Mouse (Mus musculus) lung, embryonic 14.5 days (tissue): Measurements from ENCODE around the gene Cdhr4. TPM values are rescaled to one million over a fixed set of nuclear protein-coding genes. Genes with fewer than 3 reads are reported as not detected.
A peak's percentile ranks its signal among the peaks of the same experiment; 100 is the strongest.

ENCODE experiments used
- ATAC-seq: fragments of 200-750 bp; cut with Nextera tagmentation; 2 replicates; pipeline ENCODE4 v1.8.0; 2017; ENCODE audit warnings: mild to moderate bottlenecking, moderate TSS enrichment, moderate library complexity; ENCODE audit not compliant: insufficient read depth
- DNase-seq: peaks from one replicate; pipeline ENCODE4 v3.0.0-alpha.2; 2015
- H3K27ac ChIP-seq: fragments of 300-500 bp; sonication (generic); 2 replicates; pipeline ENCODE4 v1.5.1; 2014; ENCODE audit warnings: low read depth, mild to moderate bottlenecking, moderate library complexity
- H3K27me3 ChIP-seq: fragments of 300-500 bp; sonication (generic); 2 replicates; pipeline ENCODE4 v1.6.1; 2014; ENCODE audit warnings: low read length, control low read depth; ENCODE audit not compliant: insufficient read depth
- H3K36me3 ChIP-seq: fragments of 300-500 bp; sonication (generic); 2 replicates; pipeline ENCODE4 v1.6.1; 2014; ENCODE audit warnings: control low read depth; ENCODE audit not compliant: insufficient read depth
- H3K4me1 ChIP-seq: fragments of 300-500 bp; sonication (generic); 2 replicates; pipeline ENCODE4 v1.6.1; 2014; ENCODE audit warnings: antibody characterized with exemption, control low read depth; ENCODE audit not compliant: insufficient read depth
- H3K4me2 ChIP-seq: fragments of 300-500 bp; sonication (generic); 2 replicates; pipeline ENCODE4 v1.6.1; 2014; ENCODE audit warnings: mild to moderate bottlenecking
- H3K4me3 ChIP-seq: fragments of 300-500 bp; sonication (generic); 2 replicates; pipeline ENCODE4 v1.5.1; 2014; ENCODE audit warnings: low read depth, low read length
- H3K9ac ChIP-seq: fragments of 300-500 bp; sonication (generic); 2 replicates; pipeline ENCODE4 v1.6.1; 2014
- H3K9me3 ChIP-seq: fragments of 300-500 bp; sonication (generic); 2 replicates; pipeline ENCODE4 v1.6.1; 2016; ENCODE audit warnings: low read depth, low read length, control low read depth
- CTCF ChIP-seq: IDR thresholded peaks from 2 replicates; pipeline ENCODE4 v1.5.1; 2016; ENCODE audit warnings: antibody characterized with exemption, low read depth
- WGBS: fragments of 180-500 bp; shearing (Covaris S2); extraction: QIAGEN DNeasy Blood & Tissue Kit; methylation state at CpG from one replicate; pipeline ENCODE4 v1.1.7; 2014; 5-methylcytosine and 5-hydroxymethylcytosine counted together
- polyA plus RNA-seq: library from polyadenylated mRNA; unstranded; fragments of >200 nt; fragmentation: Nextera tagmentation; extraction: Ambion mirVana; gene quantifications from 2 replicates; pipeline ENCODE4 v1.2.1, GENCODE M21; 2014

Gene Cdhr4
- 7.7 and 8.3 TPM in 2 replicates for polyA plus RNA-seq

DNA sequence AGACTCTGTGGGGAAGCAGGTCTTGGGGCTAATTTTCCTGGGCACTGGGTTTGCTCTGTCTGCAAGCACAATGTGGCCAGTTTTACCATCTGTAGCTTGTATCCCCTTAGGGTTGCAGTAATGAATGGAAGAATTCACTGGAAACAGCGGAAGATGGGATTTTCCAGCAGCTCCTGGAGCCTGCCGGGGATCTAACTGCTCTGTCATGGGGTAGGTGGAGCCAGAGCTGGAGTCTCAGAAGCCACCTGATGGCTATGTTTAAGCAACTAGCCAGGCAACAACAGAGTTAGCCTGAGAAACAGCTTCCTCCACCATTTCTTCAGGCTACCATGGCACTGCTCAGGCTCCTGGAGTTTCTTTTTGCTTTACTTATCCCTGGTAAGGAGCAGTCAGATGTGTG lies at the start of gene Cdhr4:
Gene Cdhr4 (plus strand): TSS at position 301 of the 400 bp plus-strand sequence.
- H3K9ac ChIP-seq, result no peak within 1 kb of the TSS
- no peaks in the 10 kb centered on the region for H3K9me3 ChIP-seq
- H3K27me3 ChIP-seq, result no peaks in the 10 kb centered on the region
- DNase-seq, result no peak
- no peak within 1 kb of the TSS for H3K4me3 ChIP-seq
- no peaks in the 10 kb centered on the region for H3K4me1 ChIP-seq
- no peak for ATAC-seq
- H3K4me2 ChIP-seq, result no peak within 1 kb of the TSS
- no peaks in the 10 kb centered on the region for H3K36me3 ChIP-seq
- no peak for TF ChIP-seq CTCF
- H3K27ac ChIP-seq, result no peak within 1 kb of the TSS
- 59% methylated on average over 2 of the region's 2 CpGs for WGBS

DNA sequence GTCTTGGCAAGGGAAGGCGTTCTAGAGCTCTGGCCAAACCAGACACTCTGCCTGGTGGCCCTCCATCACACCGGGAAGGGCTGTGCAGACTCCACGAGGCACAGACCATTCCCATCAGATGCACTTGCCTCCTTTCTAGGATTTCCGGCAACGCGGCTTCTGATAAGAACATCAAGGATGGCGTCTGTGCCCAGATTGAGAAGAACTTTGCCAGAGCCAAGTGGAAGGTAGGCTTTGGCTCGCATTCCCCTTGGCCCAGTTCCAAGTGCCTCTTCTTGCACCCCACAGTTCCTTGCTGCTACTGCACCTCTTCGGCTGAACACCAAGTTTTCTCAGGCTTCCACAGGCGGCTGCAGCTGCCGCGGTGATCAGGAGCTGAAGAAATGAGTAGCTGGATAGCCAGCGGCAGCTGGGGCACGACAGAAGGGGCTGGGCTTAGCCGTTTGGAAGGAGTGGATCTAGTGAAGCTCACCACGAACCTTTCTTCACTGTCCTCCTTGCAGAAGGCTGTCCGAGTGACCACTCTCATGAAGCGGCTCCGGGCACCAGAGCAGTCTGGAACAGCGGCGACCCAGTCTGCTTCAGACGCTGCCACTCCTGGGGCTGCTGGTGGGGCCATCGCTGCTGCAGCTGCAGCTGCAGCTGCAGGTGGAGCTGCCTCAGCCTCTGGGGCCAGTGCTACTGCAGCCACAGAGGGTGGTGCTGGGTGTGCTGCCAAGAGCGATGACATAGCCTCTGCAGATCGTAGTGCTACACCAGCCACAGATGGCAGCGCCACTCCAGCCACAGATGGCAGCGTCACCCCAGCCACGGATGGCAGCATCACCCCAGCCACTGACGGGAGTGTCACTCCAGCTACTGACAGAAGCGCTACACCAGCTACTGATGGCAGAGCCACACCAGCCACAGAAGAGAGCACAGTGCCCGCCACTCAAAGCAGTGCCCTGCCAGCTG lies 44.8 kb upstream of the Cdhr4 start:
- ATAC-seq (no peak), DNase-seq (no peak)
- Histone ChIP-seq H3K27ac (no peak overlapping the region), H3K4me3 (no peak overlapping the region), H3K9me3 (no peaks in the 10 kb centered on the region), H3K27me3 (no peaks in the 10 kb centered on the region), H3K4me2 (no peak overlapping the region), H3K36me3 (no peaks in the 10 kb centered on the region), H3K9ac (no peak overlapping the region), H3K4me1 (peaks cover 6% of the 10 kb centered on the region; the same call in 1 of the 2 replicates)
- no peak for TF ChIP-seq CTCF
- 80% methylated on average over 31 of the region's 31 CpGs for WGBS

DNA sequence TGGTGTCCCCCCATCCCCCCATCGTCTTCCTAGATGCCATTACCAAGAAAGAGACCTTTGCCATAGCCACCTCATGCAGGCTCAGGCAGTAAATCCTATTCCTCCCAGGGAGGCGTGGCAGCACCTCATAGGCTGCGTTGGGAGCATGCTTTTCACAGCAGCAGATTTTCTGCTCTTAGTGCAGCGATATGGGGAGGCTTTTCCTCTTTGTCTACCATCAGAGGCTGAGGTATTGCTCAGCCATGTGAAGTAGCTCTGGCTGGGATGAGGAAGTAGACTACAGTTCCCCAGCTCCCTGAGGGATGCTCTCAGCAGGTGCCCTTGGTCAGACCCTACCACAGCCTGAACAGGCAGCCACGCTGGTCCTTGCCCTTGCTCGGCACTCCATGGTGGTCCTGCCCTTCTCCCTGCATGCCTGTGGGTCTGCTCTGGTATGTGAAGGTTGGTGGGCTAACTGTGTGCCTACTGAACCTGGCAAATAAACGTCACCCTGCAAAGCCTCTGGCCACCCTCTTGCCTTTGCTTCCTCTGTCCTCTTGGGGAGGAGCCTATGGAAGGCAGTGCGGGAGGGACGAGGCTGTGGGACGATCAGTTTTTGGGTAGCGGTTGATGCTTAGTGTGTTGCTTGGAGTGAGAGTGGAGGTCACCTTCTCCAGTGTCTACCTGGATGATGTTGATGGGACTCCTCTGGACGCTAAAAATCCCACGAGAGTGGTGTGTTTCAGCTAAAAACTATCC lies 42.9 kb upstream of the Cdhr4 start:
- 84% methylated on average over 13 of the region's 13 CpGs for WGBS
- H3K9ac ChIP-seq, result no peak overlapping the region
- H3K4me1 ChIP-seq, result peaks cover 6% of the 10 kb centered on the region; the same call in 1 of the 2 replicates
- ATAC-seq (no peak), DNase-seq (no peak)
- H3K27ac ChIP-seq, result no peak overlapping the region
- no peak for TF ChIP-seq CTCF
- H3K4me2 ChIP-seq, result no peak overlapping the region
- no peaks in the 10 kb centered on the region for H3K9me3 ChIP-seq
- no peak overlapping the region for H3K4me3 ChIP-seq
- no peaks in the 10 kb centered on the region for H3K27me3 ChIP-seq
- no peaks in the 10 kb centered on the region for H3K36me3 ChIP-seq

DNA sequence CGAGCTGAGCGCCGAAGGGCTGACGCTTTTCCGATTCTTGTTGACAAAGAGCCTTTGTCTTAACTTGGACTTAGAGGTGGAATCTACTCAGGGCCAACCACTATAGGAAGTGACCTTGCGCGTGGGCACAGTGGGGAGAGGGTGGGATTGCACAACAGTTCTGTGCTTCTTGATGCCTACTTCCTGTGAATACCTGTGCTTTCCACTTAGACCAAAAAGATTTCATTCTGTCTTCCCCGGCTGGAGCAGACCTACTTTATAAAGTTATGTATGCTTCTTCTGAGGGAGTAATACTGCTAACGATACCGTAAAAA lies 42.4 kb upstream of the Cdhr4 start, which contains the start of gene Traip:
Gene Traip (plus strand): TSS at position 215 of the 314 bp plus-strand sequence.
- H3K27me3 ChIP-seq, result no peaks in the 10 kb centered on the region
- H3K9me3 ChIP-seq, result no peaks in the 10 kb centered on the region
- ATAC-seq (no peak), DNase-seq (no peak)
- H3K4me1 ChIP-seq, result peaks cover 6% of the 10 kb centered on the region; the same call in 1 of the 2 replicates
- H3K27ac ChIP-seq, result peak within 1 kb of the TSS; percentile 47
- WGBS, result 85% methylated on average over 10 of the region's 10 CpGs
- H3K4me2 ChIP-seq, result peak within 1 kb of the TSS; percentile 64
- no peak for TF ChIP-seq CTCF
- H3K9ac ChIP-seq, result peak within 1 kb of the TSS; percentile 43
- H3K4me3 ChIP-seq, result peak within 1 kb of the TSS; percentile 72
- H3K36me3 ChIP-seq, result no peaks in the 10 kb centered on the region

DNA sequence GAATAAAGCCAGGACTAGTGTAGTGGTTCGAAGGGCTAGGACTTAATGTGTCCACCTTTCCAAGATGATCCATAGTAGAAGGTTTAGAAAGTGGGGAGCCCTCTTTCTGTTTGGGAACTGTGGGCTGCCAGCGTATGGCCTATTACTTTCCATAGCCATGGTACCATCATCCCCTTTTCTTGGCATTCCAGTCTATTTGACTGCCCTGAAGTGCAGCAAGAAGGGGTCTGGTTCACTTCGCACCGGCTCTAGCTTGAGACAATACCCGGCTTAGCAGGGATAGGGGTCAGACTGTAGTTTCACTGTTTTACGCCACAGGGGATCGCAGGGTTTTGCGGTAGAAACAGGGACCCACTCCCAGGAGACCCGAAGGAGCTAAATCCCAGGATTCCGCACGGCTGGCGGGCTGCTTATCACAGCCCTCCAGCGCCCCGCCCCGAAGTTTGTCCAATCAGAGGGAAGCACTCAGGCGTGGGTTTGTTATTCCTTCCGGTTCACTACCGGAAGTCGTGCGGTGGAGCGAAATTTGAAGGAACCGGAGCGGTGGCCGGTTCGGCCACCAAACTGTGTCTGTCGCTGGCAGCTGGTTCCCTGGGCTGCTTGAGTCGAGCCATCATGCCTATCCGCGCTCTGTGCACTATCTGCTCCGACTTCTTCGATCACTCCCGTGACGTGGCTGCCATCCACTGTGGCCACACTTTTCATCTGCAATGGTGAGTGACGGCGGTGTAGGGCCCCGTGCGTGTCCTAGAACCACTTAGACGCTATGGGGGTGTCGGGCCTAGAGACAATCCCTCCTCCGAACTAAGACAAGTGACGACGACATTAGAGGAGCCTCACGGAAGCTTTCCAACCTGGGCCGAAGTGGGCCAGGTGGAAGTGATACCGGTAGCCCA lies 41.6 kb upstream of the Cdhr4 start:
- 16% methylated on average over 45 of the region's 45 CpGs for WGBS
- TF ChIP-seq CTCF, result no peak
- H3K27ac ChIP-seq, result peak overlapping the region; percentile 47
- DNase-seq (peak; percentile 96), ATAC-seq (peak; percentile 93)
- H3K27me3 ChIP-seq, result no peaks in the 10 kb centered on the region
- peak overlapping the region; percentile 72 for H3K4me3 ChIP-seq
- H3K4me1 ChIP-seq, result peaks cover 6% of the 10 kb centered on the region; the same call in 1 of the 2 replicates
- peak overlapping the region; percentile 64 for H3K4me2 ChIP-seq
- no peaks in the 10 kb centered on the region for H3K36me3 ChIP-seq
- H3K9me3 ChIP-seq, result no peaks in the 10 kb centered on the region
- H3K9ac ChIP-seq, result peak overlapping the region; percentile 43

DNA sequence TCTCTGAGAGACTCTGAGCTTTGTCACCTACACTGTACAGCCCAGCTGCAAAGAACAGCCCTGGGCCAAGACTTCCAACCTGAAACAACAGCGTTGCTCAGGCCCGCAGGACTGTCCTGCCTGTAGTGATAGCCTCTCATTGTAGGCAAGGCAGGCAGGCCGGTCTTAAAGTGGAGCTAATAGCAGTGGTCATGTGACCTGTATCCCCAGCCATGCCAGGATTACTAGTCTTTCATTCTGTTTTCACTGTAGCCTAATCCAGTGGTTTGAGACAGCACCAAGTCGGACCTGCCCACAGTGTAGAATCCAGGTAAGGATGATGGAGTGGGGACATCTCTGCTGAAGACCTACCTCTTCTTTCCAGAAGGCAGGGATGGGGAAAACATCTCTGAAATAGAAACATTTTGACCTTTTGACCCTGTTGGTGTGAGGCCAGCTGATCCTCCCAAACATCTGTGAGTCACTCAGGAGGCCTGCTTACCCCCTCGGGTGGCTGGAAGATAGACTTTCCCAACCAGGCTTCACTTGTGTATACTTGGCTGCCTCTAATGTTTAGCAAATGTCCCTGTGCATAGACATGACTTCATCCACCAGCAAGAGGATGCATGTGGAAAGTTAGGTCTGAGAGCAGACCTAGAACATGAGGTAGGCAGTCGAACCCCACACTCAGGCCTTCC lies 36.5 kb upstream of the Cdhr4 start:
- Histone ChIP-seq H3K27me3 (no peaks in the 10 kb centered on the region), H3K36me3 (peaks cover 34% of the 10 kb centered on the region), H3K9me3 (no peaks in the 10 kb centered on the region), H3K9ac (no peak overlapping the region), H3K4me2 (no peak overlapping the region), H3K27ac (no peak overlapping the region), H3K4me1 (peaks cover 6% of the 10 kb centered on the region; the same call in 1 of the 2 replicates), H3K4me3 (no peak overlapping the region)
- DNase-seq (peak; percentile 50), ATAC-seq (no peak)
- 73% methylated on average over 6 of the region's 6 CpGs for WGBS
- TF ChIP-seq CTCF, result no peak
